Mouse (Mus musculus): ENCODE results near the gene Cxcl14.
A peak's percentile ranks its signal among the peaks of the same experiment; 100 is the strongest.

DNA sequence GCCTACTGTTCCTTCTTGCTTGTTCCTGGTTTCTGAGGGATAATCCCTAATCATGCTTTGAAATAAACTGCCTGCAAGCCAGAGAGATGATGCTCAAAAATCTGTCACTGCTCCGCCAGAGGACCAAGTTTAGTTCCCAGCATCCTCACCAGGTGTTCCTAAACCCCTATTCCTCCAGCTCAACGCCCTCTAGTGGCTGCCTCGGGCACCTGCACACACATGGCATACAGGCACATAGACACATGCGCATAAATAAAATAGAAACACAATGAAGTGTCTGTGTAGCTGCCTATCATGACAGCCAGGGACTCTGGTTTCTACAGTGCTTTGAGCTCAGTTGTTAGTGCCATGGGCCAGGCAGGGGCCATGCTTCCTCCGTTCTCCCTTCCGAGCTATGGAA, 6.4 kb downstream of the Cxcl14 start:
- TF ChIP-seq POLR2A (IDR thresholded peaks at IDR 0.05; ENCODE audit: borderline replicate concordance, extremely low read depth, insufficient read depth, insufficient read length, poor library complexity, severe bottlenecking) (no peak), CTCF (IDR thresholded peaks at IDR 0.05; ENCODE audit: borderline replicate concordance, extremely low read depth, insufficient read depth, insufficient read length) (peak; percentile 22; the same call in 1 of the 2 replicates)

Measured in brain, embryonic 14.5 days (tissue).